In genomic region chr9:72530237-72530636, GRCm38 (mm10) we compare ENCODE assay signal across 8 mouse cellular contexts. TPM values are rescaled to one million over a fixed set of nuclear protein-coding genes. Genes with fewer than 3 reads are reported as not detected.
DNase-seq lines count a peak whose midpoint lies in the region; ATAC-seq and TF ChIP-seq lines count a peak whose summit lies in the region.

No protein-coding gene starts in this region.

- H3K9me3 ChIP-seq in forebrain, embryonic 15.5 days, result no peaks in the 10 kb centered on the region
- H3K9me3 ChIP-seq in lung, postnatal 0 days (ENCODE audit: low read length), result no peaks in the 10 kb centered on the region

- TF ChIP-seq CTCF in lung, postnatal 0 days (IDR thresholded peaks at IDR 0.05), result peak; percentile 100

- WGBS in forebrain, embryonic 15.5 days, result under 1% methylated on average over 12 of the region's 12 CpGs
- WGBS in lung, postnatal 0 days, result under 1% methylated on average over 12 of the region's 12 CpGs

- H3K9ac ChIP-seq in forebrain, embryonic 15.5 days (replicated peaks), result no peak overlapping the region
- H3K9ac ChIP-seq in lung, postnatal 0 days (replicated peaks; ENCODE audit: low read depth), result no peak overlapping the region

- peaks cover 19% of the 10 kb centered on the region for H3K4me1 ChIP-seq in forebrain, embryonic 15.5 days
- H3K4me1 ChIP-seq in lung, postnatal 0 days (ENCODE audit: insufficient read depth, low read depth, low read length), result peaks cover 3% of the 10 kb centered on the region; the same call in 1 of the 2 replicates

- TF ChIP-seq EP300 in lung, postnatal 0 days (IDR thresholded peaks at IDR 0.05), result no peak

- DNase-seq in MEL-GATA-1-ER (ENCODE audit: extremely low read depth, low read depth), result peak; percentile 93
- DNase-seq in cerebellum, adult 11 months, result peak; percentile 79
- DNase-seq in heart, postnatal 25 days (ENCODE audit: low spot score), result peak; percentile 63
- DNase-seq in layer of hippocampus, postnatal 10 days (ENCODE audit: low spot score in 2 of 2), result peak; percentile 85 to 88
- DNase-seq in lung, postnatal 0 days (ENCODE audit: low spot score), result peak; percentile 96
- peak; percentile 79 for DNase-seq in ovary, postnatal 36 days (ENCODE audit: low spot score)
- peak; percentile 92 for DNase-seq in thymus, postnatal 14 days

- H3K4me3 ChIP-seq in forebrain, embryonic 15.5 days, result no peak overlapping the region
- H3K4me3 ChIP-seq in lung, postnatal 0 days (ENCODE audit: low read depth, low read length), result no peak overlapping the region

- H3K27ac ChIP-seq in forebrain, embryonic 15.5 days (replicated peaks), result peak overlapping the region; percentile 42
- 0 out of 2 replicates have a peak overlapping the region, but pooled peaks have one; percentile 97 for H3K27ac ChIP-seq in lung, postnatal 0 days (ENCODE audit: low read length)

- H3K36me3 ChIP-seq in forebrain, embryonic 15.5 days, result no peaks in the 10 kb centered on the region
- H3K36me3 ChIP-seq in lung, postnatal 0 days (ENCODE audit: insufficient read depth, low read length), result no peaks in the 10 kb centered on the region

- intact Hi-C loops in heart, postnatal 25 days (cut with DNase I), result loop anchor here (5.0 kb wide), 1 partner anchor 73 kb away; no protein-coding TSS in a partner anchor

- no peaks in the 10 kb centered on the region for H3K27me3 ChIP-seq in forebrain, embryonic 15.5 days
- no peaks in the 10 kb centered on the region for H3K27me3 ChIP-seq in lung, postnatal 0 days (replicated peaks; ENCODE audit: insufficient read depth, low read length)

- ATAC-seq in forebrain, embryonic 15.5 days (replicated peaks), result no peak
- peak; percentile 25 for ATAC-seq in lung, postnatal 0 days

- H3K4me2 ChIP-seq in forebrain, embryonic 15.5 days (replicated peaks), result no peak overlapping the region
- peak overlapping the region; percentile 87; the same call in 1 of the 2 replicates for H3K4me2 ChIP-seq in lung, postnatal 0 days (replicated peaks; ENCODE audit: low read depth, low read length)

RNA-seq across cellular contexts. Expression of gene Rfx7, which starts 1.8 kb away (rescaled TPM):
- polyA plus RNA-seq in forebrain, embryonic 15.5 days (2015; fragmentation: Nextera tagmentation; extraction: Ambion mirVana), result 16.7 and 16.9 TPM in 2 replicates
- 10 to 100 TPM in 1 of 2 experiments, 1 to 10 TPM in 1; 8.7 to 10.3 TPM for total RNA-seq in heart, postnatal 25 days (2021)
- 10 to 100 TPM; 33.8 to 34.3 TPM for total RNA-seq in layer of hippocampus, postnatal 10 days (2021)
- polyA plus RNA-seq in lung, postnatal 0 days (2015; fragmentation: Nextera tagmentation; extraction: Ambion mirVana), result 4.0 and 4.2 TPM in 2 replicates

RNA-seq across cellular contexts. Expression of gene Tex9, which starts 38.2 kb away (rescaled TPM):
- 39.9 and 40.2 TPM in 2 replicates for polyA plus RNA-seq in forebrain, embryonic 15.5 days (2015; fragmentation: Nextera tagmentation; extraction: Ambion mirVana)
- total RNA-seq in heart, postnatal 25 days (2021), result 1 to 10 TPM; 1.6 to 2.6 TPM
- 10 to 100 TPM; 11.2 to 13.1 TPM for total RNA-seq in layer of hippocampus, postnatal 10 days (2021)
- 7.6 and 9.1 TPM in 2 replicates for polyA plus RNA-seq in lung, postnatal 0 days (2015; fragmentation: Nextera tagmentation; extraction: Ambion mirVana)
